Mouse (Mus musculus) kidney, postnatal 0 days (tissue): ENCODE results near the gene 4930544D05Rik. TPM values are rescaled to one million over a fixed set of nuclear protein-coding genes. Genes with fewer than 3 reads are reported as not detected.
A peak's percentile ranks its signal among the peaks of the same experiment; 100 is the strongest.

Experiments used
- ATAC-seq: fragments of 200-750 bp; cut with Nextera tagmentation; replicated peaks from 2 replicates; pipeline ENCODE4 v1.8.0; 2017; ENCODE audit warnings: low read depth, moderate number of reproducible peaks, moderate TSS enrichment, moderate library complexity; ENCODE audit not compliant: low FRiP score
- DNase-seq: peaks from one replicate; pipeline ENCODE4 v3.0.0-alpha.2; 2016; ENCODE audit warnings: low spot score
- H3K27ac ChIP-seq: fragments of 300-500 bp; sonication (generic); 2 replicates; pipeline ENCODE4 v1.5.1; 2014; ENCODE audit warnings: mild to moderate bottlenecking
- H3K27me3 ChIP-seq: fragments of 300-500 bp; sonication (generic); 2 replicates; pipeline ENCODE4 v1.6.1; 2014; ENCODE audit warnings: low read length, mixed read lengths; ENCODE audit not compliant: insufficient read depth
- H3K36me3 ChIP-seq: fragments of 300-500 bp; sonication (generic); 2 replicates; pipeline ENCODE4 v1.6.1; 2014; ENCODE audit warnings: low read length, mixed read lengths; ENCODE audit not compliant: insufficient read depth
- H3K4me1 ChIP-seq: fragments of 300-500 bp; sonication (generic); replicated peaks from 2 replicates; pipeline ENCODE4 v1.6.1; 2014; ENCODE audit warnings: antibody characterized with exemption, low read length, mixed read lengths; ENCODE audit not compliant: insufficient read depth
- H3K4me2 ChIP-seq: fragments of 300-500 bp; sonication (generic); 2 replicates; pipeline ENCODE4 v1.6.1; 2014; ENCODE audit warnings: mild to moderate bottlenecking, low read length, moderate library complexity, mixed read lengths
- H3K4me3 ChIP-seq: fragments of 300-500 bp; sonication (generic); replicated peaks from 2 replicates; pipeline ENCODE4 v1.5.1; 2014; ENCODE audit warnings: low read depth, low read length
- H3K9ac ChIP-seq: fragments of 300-500 bp; sonication (generic); 2 replicates; pipeline ENCODE4 v1.6.1; 2014; ENCODE audit warnings: low read depth, low read length
- H3K9me3 ChIP-seq: fragments of 300-500 bp; sonication (generic); replicated peaks from 2 replicates; pipeline ENCODE4 v1.6.1; 2016; ENCODE audit warnings: low read length, inconsistent platforms, mixed read lengths
- CTCF ChIP-seq: IDR thresholded peaks from 2 replicates; pipeline ENCODE4 v1.5.1; 2016; ENCODE audit warnings: antibody characterized with exemption, low read depth, mild to moderate bottlenecking, moderate library complexity
- WGBS: fragments of 180-500 bp; shearing (Covaris S2); extraction: QIAGEN DNeasy Blood & Tissue Kit; methylation state at CpG from one replicate; pipeline ENCODE4 v1.1.7; 2014; 5-methylcytosine and 5-hydroxymethylcytosine counted together
- polyA plus RNA-seq: library from polyadenylated mRNA; unstranded; fragments of >200 nt; fragmentation: Nextera tagmentation; extraction: Ambion mirVana; gene quantifications from 2 replicates; pipeline ENCODE4 v1.2.1, GENCODE M21; 2015

4930544D05Rik gene
- polyA plus RNA-seq, 1 experiment from 2014 or later = not detected

- 74% methylated on average over 12 of the region's 12 CpGs for WGBS
- H3K36me3 ChIP-seq = peaks cover 77% of the 10 kb centered on the region
- no peak overlapping the region for H3K4me2 ChIP-seq
- H3K27me3 ChIP-seq = no peaks in the 10 kb centered on the region
- no peak overlapping the region for H3K4me3 ChIP-seq
- TF ChIP-seq CTCF = no peak
- no peak overlapping the region for H3K27ac ChIP-seq
- ATAC-seq = no peak
- DNase-seq = no peak
- no peaks in the 10 kb centered on the region for H3K9me3 ChIP-seq
- H3K9ac ChIP-seq = no peak overlapping the region
- H3K4me1 ChIP-seq = no peaks in the 10 kb centered on the region
Measured at GRCm38 (mm10) chr11:70606717-70607116, 8.9 kb upstream of the 4930544D05Rik start.

- Histone ChIP-seq H3K27me3 (no peaks in the 10 kb centered on the region), H3K4me1 (no peaks in the 10 kb centered on the region), H3K4me3 (no peak overlapping the region), H3K36me3 (peaks cover 77% of the 10 kb centered on the region), H3K4me2 (no peak overlapping the region), H3K9me3 (no peaks in the 10 kb centered on the region), H3K27ac (no peak overlapping the region), H3K9ac (no peak overlapping the region)
- ATAC-seq (no peak), DNase-seq (no peak)
- no peak for TF ChIP-seq CTCF
- WGBS = 92% methylated on average over 9 of the region's 9 CpGs
Measured at GRCm38 (mm10) chr11:70607611-70608010, 8.0 kb upstream of the 4930544D05Rik start.

GRCm38 (mm10) chr11:70608381-70609066, 7.1 kb upstream of the 4930544D05Rik start:
- ATAC-seq (peak; percentile 77), DNase-seq (peak; percentile 75)
- peak; percentile 62 for TF ChIP-seq CTCF
- Histone ChIP-seq H3K9ac (no peak overlapping the region), H3K27me3 (no peaks in the 10 kb centered on the region), H3K27ac (0 out of 2 replicates have a peak overlapping the region, but pooled peaks have one; percentile 19), H3K9me3 (no peaks in the 10 kb centered on the region), H3K4me2 (no peak overlapping the region), H3K36me3 (peaks cover 79% of the 10 kb centered on the region), H3K4me3 (no peak overlapping the region), H3K4me1 (no peaks in the 10 kb centered on the region)
- WGBS = 72% methylated on average over 26 of the region's 26 CpGs

- peaks cover 12% of the 10 kb centered on the region; the same call in 1 of the 2 replicates for H3K4me1 ChIP-seq
- no peak overlapping the region for H3K4me3 ChIP-seq
- no peak overlapping the region for H3K4me2 ChIP-seq
- no peak overlapping the region for H3K9ac ChIP-seq
- ATAC-seq = no peak
- 87% methylated on average over 4 of the region's 4 CpGs for WGBS
- H3K27me3 ChIP-seq = no peaks in the 10 kb centered on the region
- DNase-seq = no peak
- H3K36me3 ChIP-seq = peaks cover 67% of the 10 kb centered on the region
- H3K27ac ChIP-seq = no peak overlapping the region
- peak; percentile 53 for TF ChIP-seq CTCF
- no peaks in the 10 kb centered on the region for H3K9me3 ChIP-seq
Measured at GRCm38 (mm10) chr11:70610752-70611151, 4.9 kb upstream of the 4930544D05Rik start.

GRCm38 (mm10) chr11:70612505-70612904, 3.1 kb upstream of the 4930544D05Rik start:
- no peak overlapping the region for H3K4me3 ChIP-seq
- no peak overlapping the region for H3K9ac ChIP-seq
- 84% methylated on average over 7 of the region's 7 CpGs for WGBS
- H3K4me1 ChIP-seq = peaks cover 12% of the 10 kb centered on the region; the same call in 1 of the 2 replicates
- H3K27me3 ChIP-seq = no peaks in the 10 kb centered on the region
- H3K27ac ChIP-seq = no peak overlapping the region
- no peaks in the 10 kb centered on the region for H3K9me3 ChIP-seq
- H3K4me2 ChIP-seq = no peak overlapping the region
- peak; percentile 54 for TF ChIP-seq CTCF
- ATAC-seq (no peak), DNase-seq (no peak)
- peaks cover 49% of the 10 kb centered on the region for H3K36me3 ChIP-seq

GRCm38 (mm10) chr11:70615074-70615473, 574 bp upstream of the 4930544D05Rik start:
- 0 out of 2 replicates have a peak, but pooled peaks have one; percentile 20 for TF ChIP-seq CTCF
- peak overlapping the region; percentile 68 for H3K4me2 ChIP-seq
- H3K27ac ChIP-seq = peak overlapping the region; percentile 54; the same call in 1 of the 2 replicates
- peaks cover 26% of the 10 kb centered on the region; the same call in 1 of the 2 replicates for H3K36me3 ChIP-seq
- H3K27me3 ChIP-seq = no peaks in the 10 kb centered on the region
- H3K4me3 ChIP-seq = peak overlapping the region; percentile 35
- WGBS = 1% methylated on average over 17 of the region's 17 CpGs
- ATAC-seq (peak; percentile 58; the same call in 1 of the 2 replicates), DNase-seq (peak; percentile 95)
- no peaks in the 10 kb centered on the region for H3K9me3 ChIP-seq
- peak overlapping the region; percentile 55 for H3K9ac ChIP-seq
- H3K4me1 ChIP-seq = peaks cover 12% of the 10 kb centered on the region; the same call in 1 of the 2 replicates
